Mouse (Mus musculus) neural tube, embryonic 13.5 days (tissue): Measurements from ENCODE around the gene Tex14. TPM values are rescaled to one million over a fixed set of nuclear protein-coding genes. Genes with fewer than 3 reads are reported as not detected.
A peak's percentile ranks its signal among the peaks of the same experiment; 100 is the strongest.
"Not testable (repeated sequence)": the region's sequence is repeated elsewhere in the genome, so short reads cannot be mapped to it uniquely, and the experiment has no call there.

Experiments used
- ATAC-seq: fragments of 200-750 bp; cut with Nextera tagmentation; 2 replicates; pipeline ENCODE4 v1.8.0; 2017; ENCODE audit warnings: low read depth, mild to moderate bottlenecking, moderate TSS enrichment, moderate library complexity
- H3K27ac ChIP-seq: fragments of 300-500 bp; sonication (generic); replicated peaks from 2 replicates; pipeline ENCODE4 v1.5.1; 2015; ENCODE audit warnings: moderate library complexity, mild to moderate bottlenecking, inconsistent platforms
- H3K27me3 ChIP-seq: fragments of 300-500 bp; sonication (generic); 2 replicates; pipeline ENCODE4 v1.6.1; 2015; ENCODE audit warnings: mild to moderate bottlenecking, inconsistent platforms
- H3K36me3 ChIP-seq: fragments of 300-500 bp; sonication (generic); 2 replicates; pipeline ENCODE4 v1.6.1; 2015; ENCODE audit warnings: mild to moderate bottlenecking, inconsistent platforms
- H3K4me1 ChIP-seq: fragments of 300-500 bp; sonication (generic); replicated peaks from 2 replicates; pipeline ENCODE4 v1.6.1; 2015; ENCODE audit warnings: inconsistent platforms
- H3K4me2 ChIP-seq: fragments of 300-500 bp; sonication (generic); 2 replicates; pipeline ENCODE4 v1.6.1; 2015; ENCODE audit warnings: inconsistent platforms, mild to moderate bottlenecking, moderate library complexity
- H3K4me3 ChIP-seq: fragments of 300-500 bp; sonication (generic); 2 replicates; pipeline ENCODE4 v1.5.1; 2015; ENCODE audit warnings: mild to moderate bottlenecking, inconsistent platforms
- H3K9ac ChIP-seq: fragments of 300-500 bp; sonication (generic); 2 replicates; pipeline ENCODE4 v1.6.1; 2015; ENCODE audit warnings: moderate library complexity, mild to moderate bottlenecking, inconsistent platforms
- H3K9me3 ChIP-seq: fragments of 300-500 bp; sonication (generic); 2 replicates; pipeline ENCODE4 v1.6.1; 2016; ENCODE audit warnings: inconsistent platforms
- WGBS: fragments of 180-500 bp; shearing (Covaris S2); methylation state at CpG from one replicate; pipeline ENCODE4 v1.1.7; 2015; 5-methylcytosine and 5-hydroxymethylcytosine counted together
- polyA plus RNA-seq: library from polyadenylated mRNA; unstranded; fragments of >200 nt; fragmentation: Nextera tagmentation; extraction: Ambion mirVana; gene quantifications from 2 replicates; pipeline ENCODE4 v1.2.1, GENCODE M21; 2015

Gene Tex14
- polyA plus RNA-seq, 1 experiment from 2014 or later, result 0.32 TPM

- Histone ChIP-seq H3K4me1 (peaks cover 16% of the 10 kb centered on the region; the same call in 1 of the 2 replicates), H3K27ac (peak overlapping the region; percentile 87; the same call in 1 of the 2 replicates)
- not testable (repeated sequence) for H3K9me3 ChIP-seq, H3K9ac ChIP-seq, H3K27me3 ChIP-seq, H3K4me2 ChIP-seq, H3K36me3 ChIP-seq, ATAC-seq, H3K4me3 ChIP-seq
- WGBS, result 70% methylated on average over 10 of the region's 10 CpGs
These were observed 39.2 kb downstream of the Tex14 start for GRCm38 (mm10) chr11:87444056-87444455.

- no peaks in the 10 kb centered on the region for H3K27me3 ChIP-seq
- H3K9me3 ChIP-seq, result no peaks in the 10 kb centered on the region
- no peak overlapping the region for H3K4me3 ChIP-seq
- no peak for ATAC-seq
- H3K27ac ChIP-seq, result 0 out of 2 replicates have a peak overlapping the region, but pooled peaks have one; percentile 23
- no peaks in the 10 kb centered on the region for H3K36me3 ChIP-seq
- peak overlapping the region; percentile 20 for H3K4me2 ChIP-seq
- WGBS, result 6% methylated on average over 16 of the region's 16 CpGs
- peaks cover 16% of the 10 kb centered on the region; the same call in 1 of the 2 replicates for H3K4me1 ChIP-seq
- 0 out of 2 replicates have a peak overlapping the region, but pooled peaks have one; percentile 17 for H3K9ac ChIP-seq
These were observed 40.0 kb downstream of the Tex14 start for GRCm38 (mm10) chr11:87444735-87445428.

- 50% methylated on average over 4 of the region's 4 CpGs for WGBS
- not testable (repeated sequence) for H3K36me3 ChIP-seq, H3K27ac ChIP-seq, H3K4me3 ChIP-seq, ATAC-seq, H3K4me2 ChIP-seq, H3K9ac ChIP-seq, H3K9me3 ChIP-seq, H3K27me3 ChIP-seq
- peaks cover 16% of the 10 kb centered on the region; the same call in 1 of the 2 replicates for H3K4me1 ChIP-seq
These were observed 40.7 kb downstream of the Tex14 start for GRCm38 (mm10) chr11:87445593-87445992.

GRCm38 (mm10) chr11:87446159-87446558, 41.3 kb downstream of the Tex14 start:
- Histone ChIP-seq H3K27me3 (no peaks in the 10 kb centered on the region), H3K27ac (no peak overlapping the region), H3K36me3 (no peaks in the 10 kb centered on the region), H3K4me3 (no peak overlapping the region), H3K9ac (no peak overlapping the region), H3K4me1 (peaks cover 16% of the 10 kb centered on the region; the same call in 1 of the 2 replicates), H3K4me2 (no peak overlapping the region), H3K9me3 (no peaks in the 10 kb centered on the region)
- no peak for ATAC-seq
- WGBS, result 87% methylated on average over 3 of the region's 3 CpGs

GRCm38 (mm10) chr11:87447429-87447828, 42.6 kb downstream of the Tex14 start:
- no peak for ATAC-seq
- no peak overlapping the region for H3K9ac ChIP-seq

GRCm38 (mm10) chr11:87448081-87448475, 43.2 kb downstream of the Tex14 start:
- WGBS, result 0% methylated on average over 32 of the region's 34 CpGs
- not testable (repeated sequence) for H3K9me3 ChIP-seq, H3K27me3 ChIP-seq, H3K36me3 ChIP-seq
- peak overlapping the region; percentile 58 for H3K4me2 ChIP-seq
- peak overlapping the region; percentile 36 for H3K4me3 ChIP-seq
- H3K9ac ChIP-seq, result peak overlapping the region; percentile 61; the same call in 1 of the 2 replicates
- peak; percentile 96 for ATAC-seq
- H3K4me1 ChIP-seq, result peaks cover 11% of the 10 kb centered on the region; the same call in 1 of the 2 replicates
- peak overlapping the region; percentile 81 for H3K27ac ChIP-seq

More at GRCm38 (mm10) chr11:87447429-87447828, 42.6 kb downstream of the Tex14 start:
- H3K9me3 ChIP-seq, result no peaks in the 10 kb centered on the region
- no peak overlapping the region for H3K4me2 ChIP-seq
- H3K4me3 ChIP-seq, result no peak overlapping the region
- no peak overlapping the region for H3K27ac ChIP-seq
- no peaks in the 10 kb centered on the region for H3K36me3 ChIP-seq
- no peaks in the 10 kb centered on the region for H3K27me3 ChIP-seq
- peaks cover 12% of the 10 kb centered on the region; the same call in 1 of the 2 replicates for H3K4me1 ChIP-seq

- H3K27me3 ChIP-seq, H3K9ac ChIP-seq, H3K36me3 ChIP-seq, H3K9me3 ChIP-seq, H3K4me3 ChIP-seq: not testable (repeated sequence)
- Histone ChIP-seq H3K4me2 (peak overlapping the region; percentile 58), H3K27ac (peak overlapping the region; percentile 62), H3K4me1 (peaks cover 11% of the 10 kb centered on the region; the same call in 1 of the 2 replicates)
- peak; percentile 96 for ATAC-seq
- WGBS, result 0% methylated on average over 6 of the region's 32 CpGs
These were observed 43.8 kb downstream of the Tex14 start for GRCm38 (mm10) chr11:87448476-87449199.

- Histone ChIP-seq H3K27ac (peak overlapping the region; percentile 62), H3K27me3 (no peaks in the 10 kb centered on the region), H3K4me1 (peaks cover 11% of the 10 kb centered on the region; the same call in 1 of the 2 replicates), H3K4me2 (no peak overlapping the region), H3K9me3 (no peaks in the 10 kb centered on the region), H3K4me3 (no peak overlapping the region), H3K36me3 (no peaks in the 10 kb centered on the region), H3K9ac (no peak overlapping the region)
- 17% methylated on average over 3 of the region's 3 CpGs for WGBS
- no peak for ATAC-seq
These were observed 44.3 kb downstream of the Tex14 start for GRCm38 (mm10) chr11:87449200-87449547.

GRCm38 (mm10) chr11:87449847-87450246, 45.0 kb downstream of the Tex14 start:
- H3K4me2 ChIP-seq, H3K9me3 ChIP-seq, ATAC-seq, H3K36me3 ChIP-seq, H3K27me3 ChIP-seq, H3K9ac ChIP-seq, H3K4me1 ChIP-seq, H3K27ac ChIP-seq, H3K4me3 ChIP-seq: not testable (repeated sequence)
- 63% methylated on average over 5 of the region's 5 CpGs for WGBS

- H3K9ac ChIP-seq, H3K9me3 ChIP-seq, H3K27ac ChIP-seq, H3K36me3 ChIP-seq, H3K27me3 ChIP-seq, H3K4me3 ChIP-seq, H3K4me2 ChIP-seq, ATAC-seq, H3K4me1 ChIP-seq: not testable (repeated sequence)
- 71% methylated on average over 8 of the region's 8 CpGs for WGBS
These were observed 47.9 kb downstream of the Tex14 start for GRCm38 (mm10) chr11:87452779-87453178.

GRCm38 (mm10) chr11:87453216-87454034, 48.6 kb downstream of the Tex14 start:
- WGBS, result 26% methylated on average over 13 of the region's 13 CpGs

More at GRCm38 (mm10) chr11:87453216-87454034, 48.6 kb downstream of the Tex14 start:
- Histone ChIP-seq H3K27ac (no peak overlapping the region), H3K36me3 (no peaks in the 10 kb centered on the region), H3K4me3 (no peak overlapping the region), H3K9me3 (no peaks in the 10 kb centered on the region), H3K27me3 (no peaks in the 10 kb centered on the region), H3K9ac (no peak overlapping the region), H3K4me2 (no peak overlapping the region), H3K4me1 (no peaks in the 10 kb centered on the region)
- no peak for ATAC-seq
